Mouse (Mus musculus) midbrain, embryonic 15.5 days (tissue): ENCODE results near the gene Slc25a43. TPM values are rescaled to one million over a fixed set of nuclear protein-coding genes. Genes with fewer than 3 reads are reported as not detected.
A peak's percentile ranks its signal among the peaks of the same experiment; 100 is the strongest.

Source experiments
- ATAC-seq: fragments of 200-750 bp; cut with Nextera tagmentation; replicated peaks from 2 replicates; pipeline ENCODE4 v1.8.0; 2017; ENCODE audit warnings: moderate TSS enrichment
- H3K27ac ChIP-seq: fragments of 300-500 bp; sonication (generic); 2 replicates; pipeline ENCODE4 v1.5.1; 2015; ENCODE audit warnings: mild to moderate bottlenecking, inconsistent platforms
- H3K27me3 ChIP-seq: fragments of 300-500 bp; sonication (generic); replicated peaks from 2 replicates; pipeline ENCODE4 v1.6.1; 2015; ENCODE audit warnings: inconsistent platforms
- H3K36me3 ChIP-seq: fragments of 300-500 bp; sonication (generic); replicated peaks from 2 replicates; pipeline ENCODE4 v1.6.1; 2015; ENCODE audit warnings: inconsistent platforms
- H3K4me1 ChIP-seq: fragments of 300-500 bp; sonication (generic); 2 replicates; pipeline ENCODE4 v1.6.1; 2015; ENCODE audit warnings: inconsistent platforms
- H3K4me2 ChIP-seq: fragments of 300-500 bp; sonication (generic); 2 replicates; pipeline ENCODE4 v1.6.1; 2015; ENCODE audit warnings: inconsistent platforms, mild to moderate bottlenecking, moderate library complexity
- H3K4me3 ChIP-seq: fragments of 300-500 bp; sonication (generic); 2 replicates; pipeline ENCODE4 v1.5.1; 2015; ENCODE audit warnings: mild to moderate bottlenecking, inconsistent platforms
- H3K9ac ChIP-seq: fragments of 300-500 bp; sonication (generic); 2 replicates; pipeline ENCODE4 v1.6.1; 2015; ENCODE audit warnings: mild to moderate bottlenecking, inconsistent platforms
- H3K9me3 ChIP-seq: fragments of 300-500 bp; sonication (generic); 2 replicates; pipeline ENCODE4 v1.6.1; 2016; ENCODE audit warnings: inconsistent platforms
- WGBS: fragments of 180-500 bp; shearing (Covaris S2); methylation state at CpG from one replicate; pipeline ENCODE4 v1.1.7; 2015; ENCODE audit warnings: mixed read lengths; 5-methylcytosine and 5-hydroxymethylcytosine counted together
- polyA plus RNA-seq: library from polyadenylated mRNA; unstranded; fragments of >200 nt; fragmentation: Nextera tagmentation; extraction: Ambion mirVana; gene quantifications from 2 replicates; pipeline ENCODE4 v1.2.1, GENCODE M21; 2015

Gene Slc25a43
- polyA plus RNA-seq, 1 experiment from 2014 or later: 0.99 TPM

DNA sequence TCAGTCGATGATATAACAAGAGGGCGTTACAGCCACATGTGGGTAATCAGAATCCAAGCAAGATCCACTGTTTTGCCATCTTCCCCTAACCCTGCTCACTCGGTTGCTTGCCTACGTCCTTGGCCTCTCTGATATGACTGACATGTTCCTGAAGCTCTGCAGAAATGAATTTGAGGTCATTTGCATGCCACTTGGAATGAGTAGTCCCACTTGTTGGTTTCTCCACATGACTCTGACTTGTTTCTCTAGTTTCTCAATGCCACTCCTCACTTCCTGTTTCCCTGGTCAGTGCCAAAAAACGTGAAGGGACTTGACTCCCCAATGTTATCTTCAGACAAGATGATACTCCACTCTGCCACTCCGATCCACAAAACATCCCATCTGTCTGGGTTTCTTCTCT, 15.1 kb downstream of the Slc25a43 start:
- WGBS: 71% methylated on average over 6 of the region's 6 CpGs
- no peaks in the 10 kb centered on the region for H3K4me1 ChIP-seq
- no peaks in the 10 kb centered on the region for H3K9me3 ChIP-seq
- H3K36me3 ChIP-seq: no peaks in the 10 kb centered on the region
- ATAC-seq: no peak
- no peak overlapping the region for H3K4me2 ChIP-seq
- H3K27ac ChIP-seq: no peak overlapping the region
- no peak overlapping the region for H3K9ac ChIP-seq
- no peaks in the 10 kb centered on the region for H3K27me3 ChIP-seq
- no peak overlapping the region for H3K4me3 ChIP-seq

DNA sequence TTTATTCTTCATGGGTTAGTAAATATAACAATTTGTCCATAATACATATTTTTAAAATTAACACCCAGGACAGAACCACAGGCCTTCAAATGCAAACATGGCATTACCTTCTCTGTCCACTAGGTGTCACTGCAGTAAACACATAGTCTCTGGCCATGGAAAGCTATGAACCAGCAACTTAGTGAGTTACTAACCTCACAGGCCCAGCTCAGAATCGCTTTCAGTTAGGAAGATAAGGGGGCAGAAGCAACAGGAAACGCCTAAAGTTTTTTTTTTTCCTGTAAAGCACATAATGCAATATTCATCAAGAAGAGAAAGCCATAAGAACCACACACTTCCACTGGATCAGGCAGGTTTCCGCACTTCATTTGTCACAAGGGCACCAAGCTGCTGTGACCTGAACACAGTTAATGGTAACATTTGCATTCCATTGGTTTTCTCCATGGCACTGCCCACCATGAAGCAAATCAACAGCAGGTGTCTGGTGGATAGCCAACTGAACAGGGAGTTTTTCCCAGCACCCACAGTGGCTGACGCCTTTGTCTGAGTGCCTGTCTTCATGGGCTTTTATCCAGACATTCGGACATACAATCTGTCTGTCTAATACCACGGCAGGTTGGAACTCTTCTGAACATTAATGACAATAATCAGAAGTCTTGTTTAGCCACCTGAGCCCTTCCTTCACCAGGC, 17.6 kb downstream of the Slc25a43 start:
- Histone ChIP-seq H3K27ac (peak overlapping the region; percentile 50), H3K9me3 (no peaks in the 10 kb centered on the region), H3K4me2 (no peak overlapping the region), H3K36me3 (no peaks in the 10 kb centered on the region), H3K4me1 (0 out of 2 replicates have a peak, but pooled peaks cover 6% of the 10 kb centered on the region), H3K4me3 (no peak overlapping the region), H3K27me3 (no peaks in the 10 kb centered on the region), H3K9ac (no peak overlapping the region)
- 22% methylated on average over 6 of the region's 6 CpGs for WGBS
- ATAC-seq: no peak

DNA sequence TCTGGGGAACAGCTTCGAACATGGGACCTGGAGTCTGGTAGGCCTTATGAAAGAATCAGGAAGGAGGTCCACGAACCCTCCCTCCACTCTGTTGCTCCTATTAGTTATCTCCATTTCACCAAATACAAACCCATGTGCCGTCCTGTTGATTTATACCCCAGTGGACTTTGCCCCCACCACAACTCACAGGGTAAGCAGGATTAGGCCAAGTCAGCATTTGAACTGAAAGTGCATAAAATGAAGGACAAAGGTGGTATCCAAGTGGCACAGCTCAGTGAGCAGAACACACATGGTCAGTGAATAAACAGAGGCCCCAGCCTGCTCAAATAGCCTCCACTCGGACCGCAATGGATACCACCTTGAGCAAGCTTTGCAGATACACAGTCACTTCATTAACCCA, 18.8 kb downstream of the Slc25a43 start:
- Histone ChIP-seq H3K4me1 (0 out of 2 replicates have a peak, but pooled peaks cover 6% of the 10 kb centered on the region), H3K9me3 (no peaks in the 10 kb centered on the region), H3K4me3 (no peak overlapping the region), H3K27ac (peak overlapping the region; percentile 65), H3K27me3 (no peaks in the 10 kb centered on the region), H3K36me3 (no peaks in the 10 kb centered on the region), H3K9ac (no peak overlapping the region), H3K4me2 (no peak overlapping the region)
- ATAC-seq: no peak
- 58% methylated on average over 5 of the region's 5 CpGs for WGBS

DNA sequence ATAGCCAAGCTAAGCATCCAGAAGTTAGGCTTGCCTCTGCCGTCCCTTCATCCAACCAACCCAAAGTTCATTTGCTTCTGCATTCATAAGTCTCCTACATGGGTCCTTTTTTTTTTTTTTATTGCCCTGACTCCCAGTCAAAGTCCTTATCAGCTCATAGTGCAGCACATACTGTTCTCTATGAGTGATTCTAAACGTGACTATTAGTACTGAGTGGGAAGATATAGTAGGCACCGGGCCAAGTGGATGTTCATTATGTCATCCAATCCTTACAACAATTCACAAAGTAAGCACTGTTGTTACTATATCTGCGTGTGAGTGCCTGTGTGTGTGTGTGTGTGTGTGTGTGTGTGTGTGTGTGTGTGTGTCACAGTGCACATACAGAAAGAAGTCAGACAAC, 19.4 kb downstream of the Slc25a43 start:
- Histone ChIP-seq H3K4me2 (peak overlapping the region; percentile 0; the same call in 1 of the 2 replicates), H3K36me3 (no peaks in the 10 kb centered on the region), H3K4me3 (no peak overlapping the region), H3K27me3 (no peaks in the 10 kb centered on the region), H3K27ac (peak overlapping the region; percentile 65), H3K9me3 (no peaks in the 10 kb centered on the region), H3K4me1 (0 out of 2 replicates have a peak, but pooled peaks cover 6% of the 10 kb centered on the region), H3K9ac (no peak overlapping the region)
- 52% methylated on average over 4 of the region's 4 CpGs for WGBS
- ATAC-seq: peak; percentile 14; the same call in 1 of the 2 replicates

DNA sequence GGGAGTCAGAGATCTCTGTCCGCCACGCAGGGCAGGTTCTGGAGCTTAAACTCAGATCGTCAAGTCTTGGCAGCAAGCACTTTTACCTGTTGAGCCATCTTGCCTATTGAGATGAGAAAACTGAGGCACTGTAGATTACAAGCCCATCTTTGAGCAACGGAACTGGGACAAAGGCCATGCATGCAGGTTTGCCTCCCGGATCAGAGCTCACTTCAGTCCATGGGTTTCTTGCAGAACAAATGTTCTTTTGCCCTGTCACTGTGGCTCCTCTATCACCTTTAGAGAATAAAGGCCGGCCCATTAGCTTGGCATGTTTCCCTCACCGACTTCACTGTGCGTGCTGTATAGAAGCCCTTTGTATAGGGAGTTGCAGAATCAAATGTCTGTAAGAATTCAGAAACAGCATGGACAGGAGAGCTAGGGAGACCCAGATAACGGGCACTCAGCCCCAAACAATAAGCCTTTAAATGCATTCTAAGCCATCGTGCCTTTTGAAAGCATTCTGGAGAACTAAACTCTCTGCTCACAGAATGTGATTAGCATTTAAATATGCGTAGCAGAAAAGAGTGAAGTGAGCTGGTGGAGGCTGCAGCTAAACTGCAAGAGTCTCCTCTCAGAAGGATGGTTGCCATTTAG, 20.0 kb downstream of the Slc25a43 start:
- ATAC-seq: peak; percentile 75
- Histone ChIP-seq H3K27me3 (no peaks in the 10 kb centered on the region), H3K9ac (no peak overlapping the region), H3K4me3 (no peak overlapping the region), H3K4me1 (0 out of 2 replicates have a peak, but pooled peaks cover 6% of the 10 kb centered on the region), H3K36me3 (no peaks in the 10 kb centered on the region), H3K4me2 (peak overlapping the region; percentile 0; the same call in 1 of the 2 replicates), H3K9me3 (no peaks in the 10 kb centered on the region), H3K27ac (peak overlapping the region; percentile 65)
- WGBS: 37% methylated on average over 11 of the region's 11 CpGs

DNA sequence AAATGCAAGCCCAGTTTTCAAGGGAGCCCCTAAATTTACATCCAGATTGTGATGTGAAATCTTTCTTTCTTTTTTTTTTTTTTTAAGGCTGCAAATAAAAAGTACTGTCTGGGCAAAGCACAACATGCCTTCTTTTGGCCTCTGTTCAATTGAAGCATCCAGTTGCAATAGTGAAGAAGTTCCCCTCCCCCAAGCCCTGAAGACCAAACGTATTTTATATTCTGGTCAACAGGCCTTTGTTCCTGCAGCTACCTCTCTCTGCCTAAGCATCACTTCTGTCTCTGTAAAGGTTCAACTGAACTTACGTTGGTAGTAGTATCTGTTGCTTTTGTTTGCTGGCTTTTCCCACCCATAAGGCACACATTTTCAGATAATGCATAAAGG, 20.5 kb downstream of the Slc25a43 start:
- Histone ChIP-seq H3K27ac (peak overlapping the region; percentile 65), H3K4me3 (no peak overlapping the region), H3K4me1 (0 out of 2 replicates have a peak, but pooled peaks cover 6% of the 10 kb centered on the region), H3K27me3 (no peaks in the 10 kb centered on the region), H3K9ac (no peak overlapping the region), H3K9me3 (no peaks in the 10 kb centered on the region), H3K4me2 (0 out of 2 replicates have a peak overlapping the region, but pooled peaks have one; percentile 0), H3K36me3 (no peaks in the 10 kb centered on the region)
- peak; percentile 44; the same call in 1 of the 2 replicates for ATAC-seq
- 21% methylated on average over 2 of the region's 2 CpGs for WGBS

DNA sequence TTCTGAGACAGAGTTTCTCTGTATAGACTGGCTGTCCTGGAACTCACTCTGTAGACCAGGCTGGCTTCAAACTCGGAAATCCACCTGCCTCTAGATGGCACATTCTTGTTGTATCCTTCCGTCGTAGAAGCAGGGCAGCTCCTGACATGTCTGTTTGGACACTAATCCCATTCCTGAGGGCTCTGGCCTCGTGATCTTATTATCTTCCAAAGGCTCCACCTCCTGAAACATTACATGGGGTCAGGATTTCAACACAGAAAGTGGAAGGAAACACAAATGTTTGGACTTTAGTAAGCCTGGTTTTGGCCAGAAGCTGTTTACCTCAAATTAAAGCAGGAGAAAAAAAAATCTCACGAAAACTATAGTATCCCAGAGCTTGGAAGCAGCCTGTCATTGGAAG, 23.9 kb downstream of the Slc25a43 start:
- Histone ChIP-seq H3K4me3 (no peak overlapping the region), H3K4me1 (0 out of 2 replicates have a peak, but pooled peaks cover 6% of the 10 kb centered on the region), H3K9ac (no peak overlapping the region), H3K27ac (no peak overlapping the region), H3K4me2 (no peak overlapping the region), H3K27me3 (no peaks in the 10 kb centered on the region), H3K9me3 (no peaks in the 10 kb centered on the region), H3K36me3 (no peaks in the 10 kb centered on the region)
- 46% methylated on average over 5 of the region's 5 CpGs for WGBS
- ATAC-seq: no peak

DNA sequence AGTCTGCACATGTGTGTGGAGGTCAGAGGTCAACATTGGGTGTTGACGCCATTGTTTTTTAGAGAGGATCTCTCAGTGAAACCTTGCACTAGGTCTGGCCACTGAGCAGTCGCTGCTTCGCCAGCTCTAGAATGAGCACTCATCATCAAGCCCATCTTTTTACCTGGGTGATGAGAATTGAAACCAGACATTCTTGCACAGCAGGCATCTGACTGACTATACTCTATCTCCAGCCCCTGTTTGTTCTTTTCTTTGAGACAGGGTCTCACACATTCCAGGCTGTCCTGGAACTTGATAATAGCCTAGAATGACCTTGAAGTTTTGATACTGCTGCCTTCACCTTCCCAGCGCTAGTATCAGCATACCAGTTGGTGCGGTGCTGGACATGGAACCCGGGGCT, 29.1 kb downstream of the Slc25a43 start:
- H3K4me3 ChIP-seq: no peak overlapping the region
- H3K36me3 ChIP-seq: no peaks in the 10 kb centered on the region
- no peak overlapping the region for H3K27ac ChIP-seq
- no peaks in the 10 kb centered on the region for H3K27me3 ChIP-seq
- 85% methylated on average over 6 of the region's 6 CpGs for WGBS
- no peaks in the 10 kb centered on the region for H3K9me3 ChIP-seq
- H3K4me2 ChIP-seq: no peak overlapping the region
- no peaks in the 10 kb centered on the region for H3K4me1 ChIP-seq
- no peak overlapping the region for H3K9ac ChIP-seq
- ATAC-seq: no peak

DNA sequence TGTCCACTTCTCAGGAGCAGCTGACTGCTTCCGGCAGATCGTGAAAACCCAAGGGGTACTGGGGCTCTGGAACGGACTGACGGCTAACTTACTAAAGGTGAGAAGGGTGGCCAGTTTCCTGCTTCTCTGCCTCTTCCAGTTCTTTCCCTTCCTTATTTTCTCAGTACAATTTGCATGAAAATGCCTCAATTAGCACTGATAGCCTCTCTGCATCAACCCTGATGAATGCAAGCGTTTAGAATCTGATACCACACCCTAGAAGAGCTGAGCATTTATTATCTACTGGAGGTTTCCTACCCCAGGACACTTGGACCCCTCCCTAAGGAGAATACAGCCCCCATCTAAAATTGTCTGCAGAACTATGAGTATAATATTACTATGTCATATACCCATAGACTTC, 32.1 kb downstream of the Slc25a43 start:
- ATAC-seq: no peak
- Histone ChIP-seq H3K9me3 (no peaks in the 10 kb centered on the region), H3K4me1 (no peaks in the 10 kb centered on the region), H3K27me3 (no peaks in the 10 kb centered on the region), H3K36me3 (no peaks in the 10 kb centered on the region), H3K4me2 (no peak overlapping the region), H3K4me3 (no peak overlapping the region), H3K9ac (no peak overlapping the region), H3K27ac (no peak overlapping the region)
- WGBS: 83% methylated on average over 5 of the region's 5 CpGs

DNA sequence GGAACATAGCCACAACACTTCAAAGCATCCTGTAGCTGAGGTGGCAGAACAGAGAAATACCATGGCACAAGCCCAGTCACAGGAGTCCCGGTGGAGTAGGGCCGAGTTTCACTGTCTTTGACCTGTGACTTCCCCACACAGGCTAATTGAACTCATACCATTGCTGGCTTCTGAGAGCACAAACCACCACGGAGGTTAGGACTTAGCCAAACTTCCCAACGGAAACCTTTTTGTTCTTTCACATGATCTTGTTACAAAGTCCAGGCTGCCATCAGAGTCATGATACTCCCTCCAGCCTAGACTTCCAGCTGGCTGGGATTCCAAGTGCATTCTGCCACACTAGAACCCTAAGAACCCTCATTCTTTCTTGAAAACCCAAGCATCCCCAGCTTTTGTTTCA, 34.2 kb downstream of the Slc25a43 start:
- WGBS: 74% methylated on average over 4 of the region's 4 CpGs
- Histone ChIP-seq H3K36me3 (no peaks in the 10 kb centered on the region), H3K9ac (no peak overlapping the region), H3K4me2 (no peak overlapping the region), H3K4me3 (no peak overlapping the region), H3K27ac (no peak overlapping the region), H3K9me3 (no peaks in the 10 kb centered on the region), H3K4me1 (no peaks in the 10 kb centered on the region), H3K27me3 (no peaks in the 10 kb centered on the region)
- ATAC-seq: no peak

DNA sequence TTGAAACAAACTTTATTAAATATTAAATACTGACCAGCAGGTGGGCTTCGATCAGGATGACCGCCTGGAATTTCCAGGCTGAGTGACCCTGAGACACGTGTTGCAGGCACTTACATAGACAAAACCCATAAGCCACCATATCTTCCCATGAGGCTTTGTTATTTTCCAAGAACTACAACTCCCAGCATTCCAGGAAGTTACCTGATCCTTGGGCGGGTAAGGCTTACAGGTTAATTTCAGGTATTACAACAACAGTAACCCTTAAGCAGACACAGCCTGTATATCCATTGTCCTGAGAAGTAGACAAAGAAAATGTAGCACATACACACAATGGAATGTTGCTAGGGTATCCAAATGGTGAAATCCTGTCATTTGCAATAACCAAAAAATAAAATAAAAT, 45.9 kb downstream of the Slc25a43 start:
- Histone ChIP-seq H3K4me2 (no peak overlapping the region), H3K27me3 (no peaks in the 10 kb centered on the region), H3K27ac (no peak overlapping the region), H3K9me3 (no peaks in the 10 kb centered on the region), H3K4me3 (no peak overlapping the region), H3K4me1 (no peaks in the 10 kb centered on the region), H3K9ac (no peak overlapping the region), H3K36me3 (no peaks in the 10 kb centered on the region)
- no peak for ATAC-seq
- 71% methylated on average over 4 of the region's 4 CpGs for WGBS

DNA sequence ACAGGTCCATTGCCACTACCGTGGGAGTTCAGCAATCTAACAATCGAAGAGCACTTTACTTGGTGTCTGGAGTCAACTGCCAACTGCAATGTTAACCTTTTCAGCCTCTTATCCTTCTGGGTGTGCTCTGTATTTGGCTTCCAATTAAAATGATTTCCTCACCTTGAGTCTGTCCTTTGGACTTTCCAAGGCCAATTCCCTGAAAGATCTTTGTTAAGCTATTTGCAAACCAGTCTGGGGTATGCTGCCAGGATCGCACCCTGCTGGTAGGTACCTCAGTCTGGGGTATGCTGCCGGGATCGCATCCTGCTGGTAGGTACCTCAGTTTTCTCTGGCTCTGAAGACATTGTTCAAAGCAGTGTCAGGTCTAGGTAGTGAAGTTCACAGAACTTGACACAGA, 51.1 kb downstream of the Slc25a43 start:
- Histone ChIP-seq H3K27me3 (no peaks in the 10 kb centered on the region), H3K4me1 (peaks cover 2% of the 10 kb centered on the region; the same call in 1 of the 2 replicates), H3K36me3 (0 out of 2 replicates have a peak, but pooled peaks cover 4% of the 10 kb centered on the region), H3K4me3 (no peak overlapping the region), H3K9me3 (no peaks in the 10 kb centered on the region), H3K4me2 (no peak overlapping the region), H3K9ac (no peak overlapping the region), H3K27ac (no peak overlapping the region)
- ATAC-seq: no peak
- WGBS: 64% methylated on average over 5 of the region's 5 CpGs
